Mouse (Mus musculus): ENCODE data around the gene Ttll9. TPM values are rescaled to one million over a fixed set of nuclear protein-coding genes. Genes with fewer than 3 reads are reported as not detected.

The Ttll9 gene
- total RNA-seq (2023): not detected

DNA sequence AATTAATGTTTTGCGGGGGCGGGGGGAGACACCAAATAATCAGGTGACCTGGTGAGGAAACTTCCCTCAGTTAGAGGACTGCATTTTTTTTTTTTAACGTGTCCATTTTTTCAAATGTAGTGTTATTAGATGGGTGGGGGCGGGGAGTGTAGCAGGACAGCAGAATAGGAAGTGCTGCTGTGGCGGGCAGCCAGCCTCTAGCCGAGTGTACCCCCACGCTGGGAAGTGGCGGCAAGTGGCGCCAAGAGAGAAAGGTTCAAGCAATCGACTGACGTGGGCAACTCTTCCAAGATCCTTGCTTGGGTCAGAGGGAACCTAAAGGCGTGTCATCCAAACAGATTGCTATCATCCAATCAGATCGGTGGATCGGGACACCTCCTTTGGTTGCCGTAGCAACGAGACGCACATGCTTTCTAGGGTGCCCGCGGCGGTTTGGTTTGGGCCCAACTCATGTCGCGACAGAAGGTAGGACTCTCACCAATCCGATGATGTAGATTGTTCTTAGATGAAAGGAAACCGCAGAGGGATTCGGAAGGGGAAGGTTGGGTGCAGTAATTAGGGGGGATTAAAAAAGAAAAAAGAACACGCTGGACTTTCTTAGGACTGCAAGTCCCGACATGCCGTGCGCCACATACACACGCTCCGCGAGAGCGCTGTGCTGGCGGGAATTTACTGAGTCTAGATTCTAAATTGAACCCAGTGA lies at the start of gene Ttll9:
Ttll9 (plus strand) TSS at position 395 of the 703 bp plus-strand sequence.

DNA sequence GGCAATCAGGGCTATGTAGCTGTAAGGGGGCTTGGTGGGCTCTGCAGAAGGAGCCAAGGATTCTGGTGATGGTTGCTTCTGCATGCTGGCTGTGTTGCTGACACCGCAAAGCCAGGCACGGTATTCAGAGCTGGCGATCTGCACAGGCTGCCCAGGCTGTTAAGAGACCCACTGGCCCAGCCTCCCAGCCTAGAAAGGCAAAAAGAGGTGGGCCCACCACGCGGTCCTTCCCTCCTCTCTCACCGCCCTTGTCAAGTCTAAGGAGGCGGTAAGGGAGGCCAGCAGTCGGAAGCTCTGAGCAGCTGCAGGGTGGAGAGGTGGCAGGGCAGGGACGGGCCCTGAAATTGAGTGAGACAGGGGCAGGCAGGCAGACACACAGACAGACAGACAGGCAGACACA lies 29.2 kb upstream of the Ttll9 start, which contains the start of gene Foxs1:
Foxs1 (minus strand) TSS at position 161 of the 400 bp plus-strand sequence.

DNA sequence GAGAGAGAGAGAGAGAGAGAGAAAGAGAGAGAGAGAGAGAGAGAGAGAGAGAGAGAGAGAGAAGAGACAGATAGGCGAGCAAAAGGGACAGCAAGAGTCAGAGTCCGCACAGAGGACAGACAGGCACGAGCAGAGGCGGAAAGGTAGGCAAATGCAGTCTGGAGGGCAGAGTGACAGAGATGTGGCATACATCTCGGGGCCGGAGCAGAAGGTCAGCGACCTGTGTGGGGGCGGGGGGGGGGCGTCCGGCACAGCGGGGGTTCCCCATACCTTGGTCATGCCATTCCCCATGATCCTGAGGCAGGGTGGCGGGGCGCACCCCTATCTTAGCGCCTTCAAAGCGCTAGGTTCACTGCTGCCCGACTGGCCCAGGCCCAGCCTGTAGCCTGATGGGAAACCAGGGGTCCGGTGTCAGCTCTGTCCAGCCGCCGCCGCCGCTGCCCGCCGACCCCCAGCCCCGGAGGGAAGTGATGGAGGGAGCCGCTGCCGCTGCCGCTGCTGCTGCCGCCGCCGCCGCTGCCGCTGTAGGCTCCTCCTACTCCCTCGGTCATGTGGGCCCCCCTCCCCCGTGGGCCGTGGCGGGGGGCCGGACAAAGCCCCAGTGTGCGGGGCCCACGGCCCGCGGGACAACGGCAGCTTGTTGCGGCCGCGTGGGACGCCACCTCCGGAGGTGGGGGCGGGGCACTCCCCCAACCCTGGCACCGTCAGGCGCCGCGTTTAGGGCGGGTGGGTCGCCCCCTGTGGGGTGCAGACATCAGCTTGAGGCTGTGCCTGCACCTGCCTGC lies 11.0 kb upstream of the Ttll9 start, which contains the start of gene Dusp15:
Dusp15 (minus strand) TSS at position 634 of the 785 bp plus-strand sequence.

DNA sequence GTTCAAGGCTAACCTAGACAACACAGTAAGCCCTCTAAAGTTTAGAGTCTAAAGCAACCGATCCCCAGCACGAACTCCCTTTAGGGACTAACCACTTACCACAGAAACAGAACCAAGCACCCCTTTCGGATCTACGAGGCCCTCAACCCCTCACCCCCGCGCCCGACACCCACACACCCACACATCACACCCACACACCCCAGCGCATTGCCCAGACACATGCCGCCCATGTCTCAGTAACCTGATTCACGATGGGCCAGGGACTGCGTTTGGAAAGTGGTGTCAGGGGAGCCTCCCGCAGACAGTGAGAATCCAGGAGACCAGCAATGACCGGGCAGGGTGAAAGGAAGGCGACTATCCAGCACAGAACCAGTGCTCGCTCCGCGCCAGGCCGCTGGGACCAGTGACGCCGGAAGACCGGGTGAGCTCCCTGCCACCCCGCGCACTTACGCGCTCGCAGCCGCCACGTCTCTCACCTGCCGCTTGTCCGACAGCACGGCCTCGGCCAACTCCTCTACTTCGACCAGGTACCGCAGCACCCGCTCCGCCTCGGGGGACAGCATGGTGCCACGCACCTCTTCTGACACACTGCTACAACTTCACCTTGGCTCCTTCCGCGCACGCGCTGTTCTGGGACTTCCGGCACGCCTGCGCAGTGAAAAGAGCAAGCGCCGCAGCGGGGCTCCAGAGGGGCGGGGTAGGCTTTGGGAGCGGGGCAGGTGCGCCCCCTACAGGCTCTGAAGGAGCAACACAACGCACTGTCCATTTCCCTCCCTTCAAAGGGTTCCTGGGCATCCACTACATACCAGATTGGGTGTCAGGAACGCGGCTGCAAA lies 52.7 kb downstream of the Ttll9 start, which contains the start of gene Pdrg1:
Pdrg1 (minus strand) TSS at position 670 of the 836 bp plus-strand sequence.

GRCm38 (mm10) chr2:153031126-153032082 lies 69.1 kb downstream of the Ttll9 start, which contains the start of gene Xkr7:
Gene Xkr7 (plus strand): TSS chr2:153031852.

Other genes with a start within 250 kb of the Ttll9 start
- gene Id1, start 226.2 kb upstream of the Ttll9 start, total RNA-seq (2023): 1 to 10 TPM; 1.2 to 4.1 TPM
- gene Cox4i2, start 208.3 kb upstream of the Ttll9 start, total RNA-seq (2023): not detected
- 10 to 100 TPM; 24.9 to 30.8 TPM for gene Bcl2l1, start 130.8 kb upstream of the Ttll9 start, total RNA-seq (2023)
- gene Tpx2, start 114.5 kb upstream of the Ttll9 start, total RNA-seq (2023): 1 to 10 TPM; 2.6 to 3.5 TPM
- not detected for gene Mylk2, start 51.1 kb upstream of the Ttll9 start, total RNA-seq (2023)
- not detected for gene Foxs1, start 29.3 kb upstream of the Ttll9 start, total RNA-seq (2023)
- gene Dusp15, start 10.8 kb upstream of the Ttll9 start, total RNA-seq (2023): not detected
- 100 to 1,000 TPM; 102 to 111 TPM for gene Pdrg1, start 52.9 kb downstream of the Ttll9 start, total RNA-seq (2023)
- gene Xkr7, start 69.4 kb downstream of the Ttll9 start, total RNA-seq (2023): not detected
- under 1 TPM in 1 of 2 experiments, not detected in 1; 0.41 TPM for gene Ccm2l, start 103.5 kb downstream of the Ttll9 start, total RNA-seq (2023)
- gene Hck, start 146.0 kb downstream of the Ttll9 start, total RNA-seq (2023): 1 to 10 TPM; 3.0 to 4.2 TPM
- gene Tm9sf4, start 198.8 kb downstream of the Ttll9 start, total RNA-seq (2023): 10 to 100 TPM; 81.0 to 83.5 TPM